13 mouse cellular contexts compared by ENCODE assay signal in the genomic region with DNA sequence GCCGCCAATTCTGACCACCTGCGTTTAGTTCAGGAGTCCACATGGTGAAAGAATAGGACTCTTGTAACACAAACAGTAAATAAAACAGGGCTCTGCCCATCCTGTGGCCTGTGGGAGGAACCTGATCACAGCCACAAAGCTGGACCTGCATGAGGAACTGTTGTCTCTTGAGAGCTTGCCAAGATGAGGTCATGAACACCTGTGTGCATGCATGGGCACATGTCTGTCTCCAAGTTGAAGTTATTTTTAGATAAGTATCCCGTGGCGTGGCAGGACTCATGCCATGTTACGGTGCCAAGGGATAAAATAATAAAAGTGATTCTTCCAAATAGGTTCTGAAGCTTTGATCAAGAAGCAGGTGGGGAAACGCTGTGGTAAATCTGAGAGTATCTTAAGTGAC. TPM values are rescaled to one million over a fixed set of nuclear protein-coding genes. Genes with fewer than 3 reads are reported as not detected.
DNase-seq lines count a peak whose midpoint lies in the region; ATAC-seq lines count a peak whose summit lies in the region.
"Had no signal": no experiment of that assay in that cellular context is flagged by ENCODE, and none has a peak within 500 bp of the region (broad histone marks: within the 10 kb centered on the region; RNA-seq: fewer than 3 reads in every experiment).

No protein-coding gene starts in this region.

- DNase-seq in gastrocnemius, adult 8-10 months (ENCODE audit: low spot score in 2 of 2): peak; percentile 3 to 9
- DNase-seq in gastrocnemius, postnatal 10 days: no peak
- DNase-seq in urinary bladder, postnatal 14 days (ENCODE audit: low spot score): peak; percentile 41
- DNase-seq in urinary bladder, adult 2 months (ENCODE audit: low spot score): no peak
- peak; percentile 89 to 91 for DNase-seq in cerebellum, postnatal 10 days
- no peak for DNase-seq in layer of hippocampus, postnatal 25 days (ENCODE audit: extremely low spot score in 1 of 2, low spot score in 1 of 2)
- DNase-seq in right cerebral cortex, postnatal 4 days: no peak
- DNase-seq: adrenal gland, postnatal 14 days; kidney, postnatal 4 days; liver; lung, adult 2 months; lung, postnatal 36 days had no signal

- ATAC-seq in monocyte, adult 5-6 weeks (replicated peaks; ENCODE audit: insufficient number of reproducible peaks, low FRiP score, low TSS enrichment, poor library complexity, severe bottlenecking): no peak

RNA-seq across cellular contexts. Expression of gene Foxn2, which starts 19.3 kb away (rescaled TPM):
- total RNA-seq in gastrocnemius, adult 8-10 months (2022): 10 to 100 TPM; 11.6 to 15.9 (median 14.5) TPM
- 10 to 100 TPM; 17.5 to 19.4 TPM for total RNA-seq in gastrocnemius, postnatal 10 days (2021)
- polyA plus RNA-seq in urinary bladder, adult 2 months (2012; rRNA removed): 7.7 and 9.1 TPM in 2 replicates
- total RNA-seq in layer of hippocampus, postnatal 25 days (2021): 10 to 100 TPM; 21.9 to 22.0 TPM
- 79.1 to 92.7 TPM (median 88.6 TPM) in 3 replicates for total RNA-seq in monocyte, adult 5-6 weeks (2017)

Comparison
In these comparisons a context has a peak if more than half of its experiments do, and no peak if none do; other contexts are left out.
1. DNase-seq: peak in gastrocnemius, adult 8-10 months (2 of 2), urinary bladder, postnatal 14 days (single experiment) and cerebellum, postnatal 10 days (2 of 2); none in gastrocnemius, postnatal 10 days (single experiment), urinary bladder, adult 2 months (single experiment), layer of hippocampus, postnatal 25 days (0 of 2) and right cerebral cortex, postnatal 4 days (single experiment).